Mouse (Mus musculus) layer of hippocampus, adult 11-12 months (tissue): ENCODE results near the gene Cabs1.

ENCODE experiments used
- DNase-seq: peaks from one replicate; pipeline ENCODE4 v3.0.0; 2022; ENCODE audit warnings: low spot score

Gene Cabs1

GRCm38 (mm10) chr5:87979139-87979538 is at the start of gene Cabs1:
Gene Cabs1 (plus strand): TSS chr5:87979439.
- DNase-seq, result no peak

DNA sequence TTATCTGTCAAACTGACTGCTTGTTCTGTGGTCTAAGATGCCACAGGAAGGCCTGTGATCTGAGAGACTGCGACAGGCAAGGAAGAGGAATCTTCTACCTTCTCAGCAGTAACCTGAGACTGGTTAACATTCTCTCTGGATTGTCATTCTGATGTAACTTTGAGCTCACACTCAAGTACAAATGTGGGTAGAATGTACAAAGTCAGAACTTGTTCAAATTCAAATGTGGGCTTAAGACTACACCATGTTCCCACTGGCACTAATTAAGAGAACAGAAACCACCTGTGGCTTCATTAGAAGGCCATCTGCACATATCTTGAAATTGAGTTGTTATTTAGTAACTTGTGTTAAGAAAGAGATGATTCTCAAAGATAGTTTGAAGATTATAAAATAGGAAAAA is 47.6 kb upstream of the Cabs1 start:
- DNase-seq, result no peak

GRCm38 (mm10) chr5:87940752-87941151 is 38.5 kb upstream of the Cabs1 start:
- DNase-seq, result no peak

DNA sequence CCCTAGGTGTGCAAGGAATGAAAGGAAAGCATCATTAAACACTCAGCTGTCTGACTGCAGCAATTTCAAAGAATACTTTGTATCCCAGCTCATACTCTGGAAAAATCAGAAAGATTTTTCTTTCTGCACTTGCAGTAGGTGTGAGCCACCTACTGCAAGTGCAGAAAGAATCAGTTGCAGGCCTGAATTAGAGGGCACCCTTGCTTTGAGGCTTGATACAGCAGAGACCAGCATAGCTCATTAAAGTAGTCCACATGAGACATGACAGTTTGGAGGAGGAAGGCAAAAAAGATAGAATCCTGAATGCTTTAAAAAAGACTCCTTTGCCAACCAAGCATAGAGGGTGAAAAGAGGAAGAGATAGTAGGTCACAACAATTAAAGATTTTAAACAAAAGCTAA is 36.7 kb upstream of the Cabs1 start:
- DNase-seq, result no peak

DNA sequence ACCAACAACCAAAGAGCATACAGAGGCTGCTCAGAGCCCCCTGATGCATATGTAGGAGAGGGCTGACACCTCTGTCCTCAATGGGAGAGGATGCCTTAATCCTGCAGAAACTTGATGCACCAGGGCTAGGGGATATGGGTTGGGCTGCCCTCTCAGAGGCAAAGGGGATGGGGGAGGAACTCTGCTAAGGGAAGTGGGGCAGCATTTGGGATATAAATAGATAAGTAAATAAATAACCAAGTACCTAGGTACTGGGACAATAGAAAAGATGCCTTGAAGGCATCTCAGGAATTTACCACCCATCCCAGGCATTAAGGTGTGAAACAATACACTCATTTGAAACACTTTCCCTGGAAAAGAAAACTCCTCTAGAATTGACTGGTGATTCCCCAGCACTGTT is 27.4 kb upstream of the Cabs1 start:
- no peak for DNase-seq

DNA sequence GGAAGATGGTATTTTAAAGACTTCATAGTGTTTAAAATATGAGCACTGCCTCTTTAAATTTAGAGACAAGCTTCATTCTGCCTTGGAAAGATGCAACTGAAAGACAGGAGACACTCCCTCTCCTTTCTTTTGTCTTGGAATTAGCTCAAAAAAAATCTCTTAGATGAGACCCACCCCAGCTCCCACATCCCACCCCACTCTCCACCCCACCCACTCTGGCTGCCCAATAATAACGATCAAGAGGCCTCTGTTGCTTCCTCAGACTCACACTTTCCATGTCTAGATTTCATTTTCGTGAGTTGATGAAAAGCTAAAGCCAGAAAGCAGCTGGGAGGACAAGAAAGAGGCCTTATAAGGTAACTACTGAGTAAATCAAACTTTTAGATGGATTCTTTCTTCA is 10.0 kb upstream of the Cabs1 start, which contains the start of the genes 2310003L06Rik and Gm28434:
2310003L06Rik (plus strand) TSS at position 259 of the 400 bp plus-strand sequence.
Gm28434 (plus strand) TSS at position 317 of the 400 bp plus-strand sequence.
- DNase-seq, result no peak

GRCm38 (mm10) chr5:87982468-87983214 is 3.4 kb downstream of the Cabs1 start:
- no peak for DNase-seq

GRCm38 (mm10) chr5:88002249-88002648 is 23.0 kb downstream of the Cabs1 start, which contains the start of gene Smr3a:
Gene Smr3a (plus strand): TSS chr5:88002549.
- no peak for DNase-seq

DNA sequence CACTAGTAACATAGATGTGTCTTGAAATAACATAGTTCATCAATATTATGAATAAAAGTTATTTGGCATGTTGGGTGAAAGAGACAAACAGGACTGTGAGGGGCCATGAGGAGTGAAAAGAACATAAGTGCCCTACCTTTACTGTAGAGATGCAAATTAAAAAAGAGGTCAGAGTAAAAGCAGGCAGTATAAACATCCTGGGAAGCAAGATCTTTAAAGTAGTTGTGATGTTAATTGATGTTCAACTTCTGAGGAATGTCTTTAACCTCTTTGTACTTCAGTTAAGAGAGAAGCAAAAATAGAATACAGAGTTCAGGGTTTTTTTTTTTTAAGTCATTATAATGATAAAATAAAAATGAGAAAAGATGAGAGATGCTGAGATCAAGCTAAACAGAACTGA is 26.0 kb downstream of the Cabs1 start:
- no peak for DNase-seq
